Mouse (Mus musculus): ENCODE measurements around the gene Atpaf2. TPM values are rescaled to one million over a fixed set of nuclear protein-coding genes. Genes with fewer than 3 reads are reported as not detected.

Gene Atpaf2
- polyA plus RNA-seq, 1 experiment from 2014 or later = 50.2 TPM

GRCm38 (mm10) chr11:60397172-60397571 lies 21.1 kb downstream of the Atpaf2 start:
- WGBS = 91% methylated on average over 2 of the region's 2 CpGs
- H3K27me3 ChIP-seq (ENCODE audit: control insufficient read depth, insufficient read depth, low read length) = no peaks in the 10 kb centered on the region
- no peak for ATAC-seq (ENCODE audit: insufficient number of reproducible peaks, insufficient read depth, low FRiP score, low read depth)
- peaks cover 0 to 5% of the 10 kb centered on the region in 2 experiments; a peak in 1 of 4 replicates for H3K4me1 ChIP-seq (ENCODE audit: control insufficient read depth in 2 of 2, insufficient read depth in 2 of 2, low read length in 2 of 2)
- H3K27ac ChIP-seq (replicated peaks in 1 of 2; ENCODE audit: control insufficient read depth in 1 of 2, insufficient read depth in 1 of 2, low read depth in 2 of 2, low read length in 2 of 2) = no peak overlapping the region
- no peak overlapping the region for H3K4me3 ChIP-seq (ENCODE audit: control insufficient read depth in 1 of 2, insufficient read depth in 1 of 2, low read depth in 1 of 2, low read length in 2 of 2)
- peaks cover 23% of the 10 kb centered on the region for H3K36me3 ChIP-seq (ENCODE audit: control insufficient read depth, insufficient read depth, low read length)
- no peaks in the 10 kb centered on the region for H3K9me3 ChIP-seq (ENCODE audit: control insufficient read depth, low read length)
- no peak overlapping the region for H3K4me2 ChIP-seq (ENCODE audit: low read length)
- no peak overlapping the region for H3K9ac ChIP-seq (ENCODE audit: low read length)

GRCm38 (mm10) chr11:60396546-60396945 lies 21.7 kb downstream of the Atpaf2 start:
- H3K27me3 ChIP-seq (ENCODE audit: control insufficient read depth, insufficient read depth, low read length) = no peaks in the 10 kb centered on the region
- H3K9ac ChIP-seq (ENCODE audit: low read length) = no peak overlapping the region
- ATAC-seq (ENCODE audit: insufficient number of reproducible peaks, insufficient read depth, low FRiP score, low read depth) = no peak
- H3K4me3 ChIP-seq (ENCODE audit: control insufficient read depth in 1 of 2, insufficient read depth in 1 of 2, low read depth in 1 of 2, low read length in 2 of 2) = no peak overlapping the region
- peaks cover 0 to 5% of the 10 kb centered on the region in 2 experiments; a peak in 1 of 4 replicates for H3K4me1 ChIP-seq (ENCODE audit: control insufficient read depth in 2 of 2, insufficient read depth in 2 of 2, low read length in 2 of 2)
- no peak overlapping the region for H3K27ac ChIP-seq (replicated peaks in 1 of 2; ENCODE audit: control insufficient read depth in 1 of 2, insufficient read depth in 1 of 2, low read depth in 2 of 2, low read length in 2 of 2)
- no peak overlapping the region for H3K4me2 ChIP-seq (ENCODE audit: low read length)
- no peaks in the 10 kb centered on the region for H3K9me3 ChIP-seq (ENCODE audit: control insufficient read depth, low read length)
- peaks cover 16% of the 10 kb centered on the region for H3K36me3 ChIP-seq (ENCODE audit: control insufficient read depth, insufficient read depth, low read length)
- 57% methylated on average over 6 of the region's 6 CpGs for WGBS

GRCm38 (mm10) chr11:60391346-60391745 lies 26.9 kb downstream of the Atpaf2 start:
- no peaks in the 10 kb centered on the region for H3K9me3 ChIP-seq (ENCODE audit: control insufficient read depth, low read length)
- H3K4me3 ChIP-seq (ENCODE audit: control insufficient read depth in 1 of 2, insufficient read depth in 1 of 2, low read depth in 1 of 2, low read length in 2 of 2) = no peak overlapping the region
- 81% methylated on average over 6 of the region's 6 CpGs for WGBS
- H3K4me2 ChIP-seq (ENCODE audit: low read length) = no peak overlapping the region
- H3K4me1 ChIP-seq (ENCODE audit: control insufficient read depth in 2 of 2, insufficient read depth in 2 of 2, low read length in 2 of 2) = no peaks in the 10 kb centered on the region
- no peak overlapping the region for H3K9ac ChIP-seq (ENCODE audit: low read length)
- H3K36me3 ChIP-seq (ENCODE audit: control insufficient read depth, insufficient read depth, low read length) = no peaks in the 10 kb centered on the region
- no peaks in the 10 kb centered on the region for H3K27me3 ChIP-seq (ENCODE audit: control insufficient read depth, insufficient read depth, low read length)
- no peak for ATAC-seq (ENCODE audit: insufficient number of reproducible peaks, insufficient read depth, low FRiP score, low read depth)
- H3K27ac ChIP-seq (replicated peaks in 1 of 2; ENCODE audit: control insufficient read depth in 1 of 2, insufficient read depth in 1 of 2, low read depth in 2 of 2, low read length in 2 of 2) = no peak overlapping the region

GRCm38 (mm10) chr11:60387944-60388343 lies 30.3 kb downstream of the Atpaf2 start:
- ATAC-seq (ENCODE audit: insufficient number of reproducible peaks, insufficient read depth, low FRiP score, low read depth) = no peak
- no peak overlapping the region for H3K27ac ChIP-seq (replicated peaks in 1 of 2; ENCODE audit: control insufficient read depth in 1 of 2, insufficient read depth in 1 of 2, low read depth in 2 of 2, low read length in 2 of 2)
- WGBS = 75% methylated on average over 2 of the region's 2 CpGs

GRCm38 (mm10) chr11:60385946-60386345 lies 32.3 kb downstream of the Atpaf2 start:
- no peak overlapping the region for H3K4me2 ChIP-seq (ENCODE audit: low read length)
- no peak overlapping the region for H3K9ac ChIP-seq (ENCODE audit: low read length)
- no peak overlapping the region for H3K27ac ChIP-seq (replicated peaks in 1 of 2; ENCODE audit: control insufficient read depth in 1 of 2, insufficient read depth in 1 of 2, low read depth in 2 of 2, low read length in 2 of 2)
- ATAC-seq (ENCODE audit: insufficient number of reproducible peaks, insufficient read depth, low FRiP score, low read depth) = no peak
- H3K36me3 ChIP-seq (ENCODE audit: control insufficient read depth, insufficient read depth, low read length) = no peaks in the 10 kb centered on the region
- H3K9me3 ChIP-seq (ENCODE audit: control insufficient read depth, low read length) = no peaks in the 10 kb centered on the region
- H3K4me1 ChIP-seq (ENCODE audit: control insufficient read depth in 2 of 2, insufficient read depth in 2 of 2, low read length in 2 of 2) = peaks cover 4% of the 10 kb centered on the region in 2 experiments; a peak in 2 of 4 replicates
- no peaks in the 10 kb centered on the region for H3K27me3 ChIP-seq (ENCODE audit: control insufficient read depth, insufficient read depth, low read length)
- H3K4me3 ChIP-seq (ENCODE audit: control insufficient read depth in 1 of 2, insufficient read depth in 1 of 2, low read depth in 1 of 2, low read length in 2 of 2) = no peak overlapping the region
- WGBS = 64% methylated on average over 5 of the region's 5 CpGs

More at GRCm38 (mm10) chr11:60387944-60388343, 30.3 kb downstream of the Atpaf2 start:
- no peaks in the 10 kb centered on the region for H3K27me3 ChIP-seq (ENCODE audit: control insufficient read depth, insufficient read depth, low read length)
- no peak overlapping the region for H3K4me3 ChIP-seq (ENCODE audit: control insufficient read depth in 1 of 2, insufficient read depth in 1 of 2, low read depth in 1 of 2, low read length in 2 of 2)
- peaks cover 4% of the 10 kb centered on the region in 2 experiments; a peak in 2 of 4 replicates for H3K4me1 ChIP-seq (ENCODE audit: control insufficient read depth in 2 of 2, insufficient read depth in 2 of 2, low read length in 2 of 2)
- H3K4me2 ChIP-seq (ENCODE audit: low read length) = no peak overlapping the region
- no peaks in the 10 kb centered on the region for H3K9me3 ChIP-seq (ENCODE audit: control insufficient read depth, low read length)
- H3K36me3 ChIP-seq (ENCODE audit: control insufficient read depth, insufficient read depth, low read length) = no peaks in the 10 kb centered on the region
- no peak overlapping the region for H3K9ac ChIP-seq (ENCODE audit: low read length)

GRCm38 (mm10) chr11:60384762-60385421 lies 33.4 kb downstream of the Atpaf2 start:
- Histone ChIP-seq H3K9me3 (ENCODE audit: control insufficient read depth, low read length) (no peaks in the 10 kb centered on the region), H3K4me3 (ENCODE audit: control insufficient read depth in 1 of 2, insufficient read depth in 1 of 2, low read depth in 1 of 2, low read length in 2 of 2) (no peak overlapping the region), H3K36me3 (ENCODE audit: control insufficient read depth, insufficient read depth, low read length) (no peaks in the 10 kb centered on the region), H3K9ac (ENCODE audit: low read length) (no peak overlapping the region), H3K27me3 (ENCODE audit: control insufficient read depth, insufficient read depth, low read length) (no peaks in the 10 kb centered on the region), H3K4me1 (ENCODE audit: control insufficient read depth in 2 of 2, insufficient read depth in 2 of 2, low read length in 2 of 2) (peaks cover 4% of the 10 kb centered on the region in 2 experiments; a peak in 2 of 4 replicates), H3K27ac (replicated peaks in 1 of 2; ENCODE audit: control insufficient read depth in 1 of 2, insufficient read depth in 1 of 2, low read depth in 2 of 2, low read length in 2 of 2) (no peak overlapping the region), H3K4me2 (ENCODE audit: low read length) (peak overlapping the region; percentile 18; the same call in 1 of the 2 replicates)
- no peak for ATAC-seq (ENCODE audit: insufficient number of reproducible peaks, insufficient read depth, low FRiP score, low read depth)
- 9% methylated on average over 16 of the region's 16 CpGs for WGBS

GRCm38 (mm10) chr11:60383518-60383917 lies 34.7 kb downstream of the Atpaf2 start:
- no peaks in the 10 kb centered on the region for H3K9me3 ChIP-seq (ENCODE audit: control insufficient read depth, low read length)
- WGBS = 86% methylated on average over 6 of the region's 6 CpGs

GRCm38 (mm10) chr11:60374481-60374880 lies 43.8 kb downstream of the Atpaf2 start:
- Histone ChIP-seq H3K9me3 (ENCODE audit: control insufficient read depth, low read length) (no peaks in the 10 kb centered on the region), H3K27ac (replicated peaks in 1 of 2; ENCODE audit: control insufficient read depth in 1 of 2, insufficient read depth in 1 of 2, low read depth in 2 of 2, low read length in 2 of 2) (no peak overlapping the region), H3K4me3 (ENCODE audit: control insufficient read depth in 1 of 2, insufficient read depth in 1 of 2, low read depth in 1 of 2, low read length in 2 of 2) (no peak overlapping the region), H3K27me3 (ENCODE audit: control insufficient read depth, insufficient read depth, low read length) (no peaks in the 10 kb centered on the region), H3K4me1 (ENCODE audit: control insufficient read depth in 2 of 2, insufficient read depth in 2 of 2, low read length in 2 of 2) (no peaks in the 10 kb centered on the region), H3K36me3 (ENCODE audit: control insufficient read depth, insufficient read depth, low read length) (no peaks in the 10 kb centered on the region), H3K4me2 (ENCODE audit: low read length) (no peak overlapping the region), H3K9ac (ENCODE audit: low read length) (no peak overlapping the region)
- no peak for ATAC-seq (ENCODE audit: insufficient number of reproducible peaks, insufficient read depth, low FRiP score, low read depth)
- 77% methylated on average over 6 of the region's 6 CpGs for WGBS

More at GRCm38 (mm10) chr11:60383518-60383917, 34.7 kb downstream of the Atpaf2 start:
- no peak overlapping the region for H3K4me2 ChIP-seq (ENCODE audit: low read length)
- no peak overlapping the region for H3K27ac ChIP-seq (replicated peaks in 1 of 2; ENCODE audit: control insufficient read depth in 1 of 2, insufficient read depth in 1 of 2, low read depth in 2 of 2, low read length in 2 of 2)
- no peak overlapping the region for H3K4me3 ChIP-seq (ENCODE audit: control insufficient read depth in 1 of 2, insufficient read depth in 1 of 2, low read depth in 1 of 2, low read length in 2 of 2)
- no peaks in the 10 kb centered on the region for H3K36me3 ChIP-seq (ENCODE audit: control insufficient read depth, insufficient read depth, low read length)
- no peak for ATAC-seq (ENCODE audit: insufficient number of reproducible peaks, insufficient read depth, low FRiP score, low read depth)
- H3K27me3 ChIP-seq (ENCODE audit: control insufficient read depth, insufficient read depth, low read length) = no peaks in the 10 kb centered on the region
- H3K4me1 ChIP-seq (ENCODE audit: control insufficient read depth in 2 of 2, insufficient read depth in 2 of 2, low read length in 2 of 2) = peaks cover 4% of the 10 kb centered on the region in 2 experiments; a peak in 2 of 4 replicates
- no peak overlapping the region for H3K9ac ChIP-seq (ENCODE audit: low read length)

All from heart, embryonic 14.5 days (tissue).